Mouse (Mus musculus): ENCODE measurements around the gene Nlgn1. TPM values are rescaled to one million over a fixed set of nuclear protein-coding genes. Genes with fewer than 3 reads are reported as not detected.

Gene Nlgn1
- polyA plus RNA-seq, 1 experiment from 2014 or later, result 0.93 TPM

- TF ChIP-seq CTCF (IDR thresholded peaks at IDR 0.05; ENCODE audit: low read depth), result peak; percentile 18; the same call in 1 of the 2 replicates
- under 1% methylated on average over 57 of the region's 60 CpGs for WGBS
- peaks cover 19% of the 10 kb centered on the region; the same call in 1 of the 2 replicates for H3K27me3 ChIP-seq (ENCODE audit: insufficient read depth, low read length)
- H3K27ac ChIP-seq, result no peak overlapping the region
- H3K4me3 ChIP-seq (replicated peaks; ENCODE audit: low read depth, low read length), result peak overlapping the region; percentile 44
- no peak overlapping the region for H3K9ac ChIP-seq (ENCODE audit: low read depth, low read length)
- H3K36me3 ChIP-seq (ENCODE audit: insufficient read depth, low read length), result no peaks in the 10 kb centered on the region
- H3K4me2 ChIP-seq (ENCODE audit: low read length), result peak overlapping the region; percentile 82
- no peaks in the 10 kb centered on the region; the same call in none of the 2 replicates for H3K4me1 ChIP-seq (replicated peaks; ENCODE audit: insufficient read depth, low read length)
- DNase-seq (ENCODE audit: low spot score), result peak; percentile 34
- H3K9me3 ChIP-seq (replicated peaks; ENCODE audit: low read length), result no peaks in the 10 kb centered on the region
- ATAC-seq (replicated peaks; ENCODE audit: low FRiP score, low read depth), result peak; percentile 69; the same call in 1 of the 2 replicates
Observed at GRCm38 (mm10) chr3:26331177-26332061, 841 bp downstream of the Nlgn1 start.

GRCm38 (mm10) chr3:26330863-26331176 lies 1.4 kb downstream of the Nlgn1 start:
- DNase-seq (ENCODE audit: low spot score) (no peak), ATAC-seq (replicated peaks; ENCODE audit: low FRiP score, low read depth) (no peak)
- H3K9me3 ChIP-seq (replicated peaks; ENCODE audit: low read length), result no peaks in the 10 kb centered on the region
- H3K4me2 ChIP-seq (ENCODE audit: low read length), result peak overlapping the region; percentile 82
- peaks cover 19% of the 10 kb centered on the region; the same call in 1 of the 2 replicates for H3K27me3 ChIP-seq (ENCODE audit: insufficient read depth, low read length)
- no peaks in the 10 kb centered on the region; the same call in none of the 2 replicates for H3K4me1 ChIP-seq (replicated peaks; ENCODE audit: insufficient read depth, low read length)
- WGBS, result 14% methylated on average over 9 of the region's 9 CpGs
- no peak overlapping the region for H3K9ac ChIP-seq (ENCODE audit: low read depth, low read length)
- H3K4me3 ChIP-seq (replicated peaks; ENCODE audit: low read depth, low read length), result peak overlapping the region; percentile 44
- no peaks in the 10 kb centered on the region for H3K36me3 ChIP-seq (ENCODE audit: insufficient read depth, low read length)
- no peak overlapping the region for H3K27ac ChIP-seq
- TF ChIP-seq CTCF (IDR thresholded peaks at IDR 0.05; ENCODE audit: low read depth), result no peak

- Histone ChIP-seq H3K27ac (no peak overlapping the region), H3K4me2 (ENCODE audit: low read length) (no peak overlapping the region), H3K9me3 (replicated peaks; ENCODE audit: low read length) (no peaks in the 10 kb centered on the region), H3K9ac (ENCODE audit: low read depth, low read length) (no peak overlapping the region), H3K27me3 (ENCODE audit: insufficient read depth, low read length) (peaks cover 19% of the 10 kb centered on the region; the same call in 1 of the 2 replicates), H3K4me3 (replicated peaks; ENCODE audit: low read depth, low read length) (no peak overlapping the region), H3K4me1 (replicated peaks; ENCODE audit: insufficient read depth, low read length) (no peaks in the 10 kb centered on the region; the same call in none of the 2 replicates), H3K36me3 (ENCODE audit: insufficient read depth, low read length) (no peaks in the 10 kb centered on the region)
- TF ChIP-seq CTCF (IDR thresholded peaks at IDR 0.05; ENCODE audit: low read depth), result no peak
- ATAC-seq (replicated peaks; ENCODE audit: low FRiP score, low read depth), result no peak
- DNase-seq (ENCODE audit: low spot score), result no peak
- 60% methylated on average over 4 of the region's 4 CpGs for WGBS
Observed at GRCm38 (mm10) chr3:26330019-26330418, 2.2 kb downstream of the Nlgn1 start.

- Histone ChIP-seq H3K4me3 (replicated peaks; ENCODE audit: low read depth, low read length) (no peak overlapping the region), H3K4me2 (ENCODE audit: low read length) (no peak overlapping the region), H3K9me3 (replicated peaks; ENCODE audit: low read length) (no peaks in the 10 kb centered on the region), H3K36me3 (ENCODE audit: insufficient read depth, low read length) (no peaks in the 10 kb centered on the region), H3K27me3 (ENCODE audit: insufficient read depth, low read length) (no peaks in the 10 kb centered on the region), H3K27ac (no peak overlapping the region), H3K4me1 (replicated peaks; ENCODE audit: insufficient read depth, low read length) (no peaks in the 10 kb centered on the region), H3K9ac (ENCODE audit: low read depth, low read length) (no peak overlapping the region)
- no peak for TF ChIP-seq CTCF (IDR thresholded peaks at IDR 0.05; ENCODE audit: low read depth)
- DNase-seq (ENCODE audit: low spot score) (peak; percentile 22), ATAC-seq (replicated peaks; ENCODE audit: low FRiP score, low read depth) (no peak)
- 59% methylated on average over 1 of the region's 1 CpGs for WGBS
Observed at GRCm38 (mm10) chr3:26324510-26324909, 7.8 kb downstream of the Nlgn1 start.

- DNase-seq (ENCODE audit: low spot score) (no peak), ATAC-seq (replicated peaks; ENCODE audit: low FRiP score, low read depth) (no peak)
- H3K9me3 ChIP-seq (replicated peaks; ENCODE audit: low read length), result no peaks in the 10 kb centered on the region
- TF ChIP-seq CTCF (IDR thresholded peaks at IDR 0.05; ENCODE audit: low read depth), result no peak
- no peak overlapping the region for H3K4me2 ChIP-seq (ENCODE audit: low read length)
- H3K9ac ChIP-seq (ENCODE audit: low read depth, low read length), result no peak overlapping the region
- no peaks in the 10 kb centered on the region for H3K4me1 ChIP-seq (replicated peaks; ENCODE audit: insufficient read depth, low read length)
- H3K36me3 ChIP-seq (ENCODE audit: insufficient read depth, low read length), result no peaks in the 10 kb centered on the region
- no peak overlapping the region for H3K4me3 ChIP-seq (replicated peaks; ENCODE audit: low read depth, low read length)
- 82% methylated on average over 2 of the region's 2 CpGs for WGBS
- H3K27me3 ChIP-seq (ENCODE audit: insufficient read depth, low read length), result no peaks in the 10 kb centered on the region
- H3K27ac ChIP-seq, result no peak overlapping the region
Observed at GRCm38 (mm10) chr3:26317397-26317796, 14.9 kb downstream of the Nlgn1 start.

GRCm38 (mm10) chr3:26297869-26298268 lies 34.4 kb downstream of the Nlgn1 start:
- Histone ChIP-seq H3K9me3 (replicated peaks; ENCODE audit: low read length) (no peaks in the 10 kb centered on the region), H3K27ac (no peak overlapping the region), H3K27me3 (ENCODE audit: insufficient read depth, low read length) (no peaks in the 10 kb centered on the region), H3K9ac (ENCODE audit: low read depth, low read length) (no peak overlapping the region), H3K4me2 (ENCODE audit: low read length) (no peak overlapping the region), H3K4me1 (replicated peaks; ENCODE audit: insufficient read depth, low read length) (no peaks in the 10 kb centered on the region), H3K36me3 (ENCODE audit: insufficient read depth, low read length) (no peaks in the 10 kb centered on the region), H3K4me3 (replicated peaks; ENCODE audit: low read depth, low read length) (no peak overlapping the region)
- ATAC-seq (replicated peaks; ENCODE audit: low FRiP score, low read depth) (no peak), DNase-seq (ENCODE audit: low spot score) (no peak)
- no peak for TF ChIP-seq CTCF (IDR thresholded peaks at IDR 0.05; ENCODE audit: low read depth)
- 53% methylated on average over 5 of the region's 5 CpGs for WGBS

Data from kidney, postnatal 0 days (tissue).